Mouse (Mus musculus) olfactory bulb, adult 2 months (tissue): ENCODE results near the gene Cdt1. TPM values are rescaled to one million over a fixed set of nuclear protein-coding genes. Genes with fewer than 3 reads are reported as not detected.

Experiments
- H3K27ac ChIP-seq: fragments of 200-500 bp; 2 replicates; pipeline ENCODE4 v1.5.1; 2012; ENCODE audit warnings: low read depth, low read length; ENCODE audit not compliant: insufficient read depth
- H3K4me1 ChIP-seq: fragments of 200-500 bp; 2 replicates; pipeline ENCODE4 v1.6.1; 2012; ENCODE audit warnings: low read length; ENCODE audit not compliant: control insufficient read depth, insufficient read depth
- H3K4me3 ChIP-seq: fragments of 200-500 bp; 2 replicates; pipeline ENCODE4 v1.5.1; 2012; ENCODE audit warnings: mild to moderate bottlenecking, low read depth, low read length, moderate library complexity; ENCODE audit not compliant: insufficient read depth
- CTCF ChIP-seq: fragments of 200-500 bp; IDR thresholded peaks from 2 replicates; pipeline ENCODE4 v1.5.1; 2012; ENCODE audit warnings: low read depth, mild to moderate bottlenecking, low read length, moderate library complexity; ENCODE audit not compliant: insufficient read depth
- POLR2A ChIP-seq: fragments of 200-500 bp; IDR thresholded peaks from 2 replicates; pipeline ENCODE4 v1.6.1; 2012; ENCODE audit warnings: mild to moderate bottlenecking, low read depth, low read length, moderate library complexity; ENCODE audit not compliant: insufficient read depth
- WGBS: fragments of 180-500 bp; shearing (Covaris S2); methylation state at CpG from one replicate; pipeline ENCODE4 v1.1.7; 2018; 5-methylcytosine and 5-hydroxymethylcytosine counted together
- polyA plus RNA-seq: library from polyadenylated mRNA; stranded (reverse); fragments of >200 nt; gene quantifications from 2 replicates; pipeline ENCODE4 v1.2.4, GENCODE M21; 2012; ENCODE audit warnings: low replicate concordance; ENCODE audit not compliant: missing spikeins, insufficient read depth, insufficient read length

Cdt1 gene
- polyA plus RNA-seq, 1 experiment, result not detected

DNA sequence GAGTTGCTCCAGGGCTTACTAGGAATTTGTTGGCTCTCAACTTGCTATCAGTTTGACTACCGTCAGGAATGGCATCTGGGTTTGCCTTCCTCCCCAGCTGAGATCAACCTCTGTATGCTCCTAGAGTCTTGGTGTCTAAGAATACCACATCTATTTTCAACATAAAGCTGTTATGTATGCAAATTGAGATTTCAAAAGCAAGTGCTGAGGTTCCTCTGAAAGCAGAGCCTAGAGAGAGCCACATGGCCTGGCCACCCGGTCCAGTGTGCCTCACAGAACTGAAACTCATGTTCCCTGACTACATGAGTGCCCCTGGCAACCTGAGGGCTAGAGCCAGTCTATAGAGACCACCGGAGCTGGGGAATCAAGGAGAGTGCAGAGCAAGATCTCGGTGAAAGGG lies 37.6 kb downstream of the Cdt1 start:
- H3K27ac ChIP-seq, result no peak overlapping the region
- peaks cover 11% of the 10 kb centered on the region for H3K4me1 ChIP-seq
- no peak overlapping the region for H3K4me3 ChIP-seq
- WGBS, result 62% methylated on average over 4 of the region's 4 CpGs
- TF ChIP-seq POLR2A, result no peak
- TF ChIP-seq CTCF, result no peak

DNA sequence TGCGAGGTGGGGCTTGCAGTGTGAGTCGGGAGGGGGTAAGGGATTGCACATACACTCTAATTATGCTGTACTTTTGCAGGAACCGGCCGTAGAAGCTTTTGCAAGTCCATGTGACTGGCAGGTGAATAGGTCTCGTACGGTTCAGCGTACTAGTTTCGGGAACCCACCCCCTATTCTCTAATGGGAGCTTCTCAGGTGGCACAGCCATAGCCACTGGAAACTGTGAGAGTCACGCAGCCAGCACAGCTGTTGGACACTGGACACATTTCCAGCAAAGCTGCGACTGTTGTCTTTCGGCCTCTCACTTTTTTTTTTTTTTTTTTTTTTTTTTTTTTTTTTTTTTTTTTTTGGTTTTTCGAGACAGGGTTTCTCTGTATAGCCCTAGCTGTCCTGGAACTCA lies 39.0 kb downstream of the Cdt1 start:
- TF ChIP-seq CTCF, result no peak
- 72% methylated on average over 11 of the region's 12 CpGs for WGBS
- peaks cover 15% of the 10 kb centered on the region for H3K4me1 ChIP-seq
- no peak overlapping the region for H3K4me3 ChIP-seq
- H3K27ac ChIP-seq, result no peak overlapping the region

DNA sequence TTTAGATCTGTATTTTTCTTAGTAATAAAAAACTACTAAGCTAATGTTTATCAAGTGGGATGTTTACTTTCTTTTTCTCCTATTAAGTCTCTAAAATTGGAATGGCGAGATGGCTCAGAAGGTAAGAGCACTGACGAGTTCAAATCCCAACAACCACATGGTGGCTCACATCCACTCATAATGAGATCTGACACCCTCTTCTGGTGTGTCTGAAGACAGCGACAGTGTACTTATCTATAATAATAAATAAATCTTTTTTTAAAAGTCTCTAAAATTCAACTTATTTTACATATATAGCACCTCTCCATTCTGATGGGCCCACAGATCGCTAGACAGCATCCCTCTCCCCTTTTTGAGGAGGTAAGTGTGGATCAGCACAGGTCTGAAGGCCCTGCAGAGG lies 42.4 kb downstream of the Cdt1 start:
- H3K27ac ChIP-seq, result no peak overlapping the region
- peaks cover 14% of the 10 kb centered on the region; the same call in 1 of the 2 replicates for H3K4me1 ChIP-seq
- 46% methylated on average over 4 of the region's 4 CpGs for WGBS
- no peak for TF ChIP-seq CTCF
- TF ChIP-seq POLR2A, result no peak
- no peak overlapping the region for H3K4me3 ChIP-seq

DNA sequence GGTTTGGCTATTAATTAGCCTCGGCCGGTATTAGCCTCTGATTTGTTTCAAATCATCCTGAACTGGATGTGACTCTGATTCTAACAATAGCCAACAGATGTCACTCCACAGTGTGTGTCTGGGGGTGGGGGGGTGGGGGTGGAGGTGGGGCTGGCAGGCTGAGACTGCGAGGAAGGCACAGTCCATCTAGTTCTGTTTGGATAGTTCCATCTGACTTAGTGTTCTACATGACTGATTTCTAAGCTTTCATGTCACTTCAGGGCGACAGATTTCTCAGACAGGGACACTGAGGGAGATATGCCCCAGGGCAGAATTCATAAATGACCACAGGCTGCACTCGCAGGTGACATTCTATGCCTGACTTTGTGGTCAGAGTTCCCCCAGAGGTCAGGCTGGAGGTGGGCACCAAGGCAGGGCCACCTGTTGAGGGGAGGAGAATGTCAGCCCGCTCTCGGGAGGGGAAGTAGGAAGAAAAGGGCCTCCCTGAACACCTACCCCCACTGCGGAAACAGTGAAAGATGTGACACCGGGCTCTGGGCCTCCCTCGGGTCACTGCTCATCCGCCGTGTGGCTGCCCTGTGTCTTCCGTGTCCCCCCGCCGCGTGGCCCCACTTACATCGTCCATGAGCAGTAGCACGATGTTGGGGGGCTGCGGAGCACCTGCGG lies 42.9 kb downstream of the Cdt1 start:
- Histone ChIP-seq H3K4me3 (peak overlapping the region; percentile 74), H3K27ac (no peak overlapping the region), H3K4me1 (peaks cover 11% of the 10 kb centered on the region; the same call in 1 of the 2 replicates)
- TF ChIP-seq CTCF (no peak), POLR2A (no peak)
- whole genome bisulfite sequencing, result 6% methylated on average over 20 of the region's 20 CpGs

DNA sequence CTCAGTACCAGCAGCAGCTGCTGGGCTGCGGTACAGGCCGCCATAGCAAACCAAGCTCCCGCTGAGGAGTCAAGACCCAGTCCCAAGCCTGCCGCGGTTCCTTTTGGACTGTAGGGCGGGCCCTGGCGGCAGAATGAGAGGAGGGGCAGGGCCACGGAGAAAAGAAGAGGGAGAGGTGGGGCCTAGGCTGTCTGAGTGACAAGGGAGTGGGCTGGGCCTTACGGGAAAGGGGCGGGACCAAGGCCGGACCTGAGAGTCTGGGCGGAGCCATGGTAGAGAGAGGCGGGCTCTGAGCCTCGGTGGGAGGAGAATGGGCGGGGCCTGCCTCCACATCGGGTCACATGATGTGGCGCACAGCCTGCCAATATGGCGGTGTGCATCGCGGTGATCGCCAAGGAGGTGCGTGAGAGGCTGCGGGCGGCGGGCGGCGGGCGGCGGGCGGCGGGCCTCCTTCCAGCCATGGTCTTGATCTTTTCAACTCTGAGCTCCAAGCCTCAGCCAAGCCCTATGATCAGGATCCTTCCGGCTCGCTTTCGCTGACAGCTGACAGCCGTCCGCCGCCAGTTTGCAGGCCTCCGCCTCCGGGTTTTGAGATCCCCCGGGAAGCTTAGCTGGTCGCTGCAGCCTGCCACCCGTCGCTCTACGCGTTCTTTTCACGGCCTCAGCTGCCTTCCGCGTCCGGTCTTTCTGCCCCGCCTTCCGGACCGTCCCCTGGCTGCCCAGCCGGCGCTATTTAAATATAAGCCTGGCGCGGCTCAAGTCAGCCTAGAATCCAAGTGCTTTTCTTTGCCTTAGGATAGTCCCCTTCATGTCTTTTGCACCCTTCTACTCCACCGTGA lies 43.7 kb downstream of the Cdt1 start, which contains the start of the genes Galns and Trappc2l:
Galns (minus strand) TSS at position 169 of the 839 bp plus-strand sequence.
Trappc2l (plus strand) TSS at position 346 of the 839 bp plus-strand sequence.
- peak within 1 kb of the TSS; percentile 74 for H3K4me3 ChIP-seq
- peak within 1 kb of the TSS; percentile 26 for H3K27ac ChIP-seq
- H3K4me1 ChIP-seq, result peaks cover 11% of the 10 kb centered on the region; the same call in 1 of the 2 replicates
- WGBS, result under 1% methylated on average over 57 of the region's 57 CpGs
- TF ChIP-seq CTCF, result 0 out of 2 replicates have a peak, but pooled peaks have one; percentile 28
- 0 out of 2 replicates have a peak, but pooled peaks have one; percentile 38 for TF ChIP-seq POLR2A

DNA sequence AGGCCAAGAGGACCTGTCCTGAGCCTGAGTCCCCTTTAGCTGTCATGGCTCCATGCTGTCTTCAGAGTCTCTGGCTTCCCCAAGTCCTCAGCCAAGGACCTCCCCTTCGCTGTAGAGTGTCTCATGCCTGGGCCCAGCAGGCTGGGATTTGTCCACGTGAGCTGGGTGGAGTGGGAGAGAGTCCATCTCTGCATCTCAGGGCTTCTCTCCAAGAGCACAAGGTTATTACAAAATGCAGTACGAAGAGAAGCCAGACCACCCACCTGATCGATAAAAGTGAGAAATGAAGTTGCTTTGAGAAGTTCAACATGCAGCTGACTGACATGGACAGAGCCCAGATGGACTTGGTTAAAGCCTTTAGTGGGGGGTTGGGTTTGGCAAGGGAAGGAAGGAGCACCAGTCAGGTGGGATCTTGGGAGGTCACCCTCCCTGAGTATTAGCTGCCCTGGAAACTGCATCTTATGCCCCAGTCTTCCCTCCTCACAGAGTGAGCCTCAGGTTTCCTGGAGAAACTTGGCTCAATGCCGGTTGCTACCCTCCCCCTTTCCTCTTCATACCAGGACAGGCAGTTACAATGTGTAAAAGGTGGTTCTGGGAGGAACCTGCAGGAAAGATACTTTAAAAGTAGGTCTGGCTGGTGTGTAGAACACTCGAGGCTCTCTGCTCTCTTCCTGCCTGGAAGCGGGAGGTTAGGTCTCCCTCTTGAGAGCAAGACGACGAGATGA lies 48.5 kb downstream of the Cdt1 start:
- Histone ChIP-seq H3K4me3 (no peak overlapping the region), H3K27ac (no peak overlapping the region), H3K4me1 (peaks cover 10% of the 10 kb centered on the region)
- TF ChIP-seq POLR2A (no peak), CTCF (no peak)
- 78% methylated on average over 9 of the region's 9 CpGs for WGBS

DNA sequence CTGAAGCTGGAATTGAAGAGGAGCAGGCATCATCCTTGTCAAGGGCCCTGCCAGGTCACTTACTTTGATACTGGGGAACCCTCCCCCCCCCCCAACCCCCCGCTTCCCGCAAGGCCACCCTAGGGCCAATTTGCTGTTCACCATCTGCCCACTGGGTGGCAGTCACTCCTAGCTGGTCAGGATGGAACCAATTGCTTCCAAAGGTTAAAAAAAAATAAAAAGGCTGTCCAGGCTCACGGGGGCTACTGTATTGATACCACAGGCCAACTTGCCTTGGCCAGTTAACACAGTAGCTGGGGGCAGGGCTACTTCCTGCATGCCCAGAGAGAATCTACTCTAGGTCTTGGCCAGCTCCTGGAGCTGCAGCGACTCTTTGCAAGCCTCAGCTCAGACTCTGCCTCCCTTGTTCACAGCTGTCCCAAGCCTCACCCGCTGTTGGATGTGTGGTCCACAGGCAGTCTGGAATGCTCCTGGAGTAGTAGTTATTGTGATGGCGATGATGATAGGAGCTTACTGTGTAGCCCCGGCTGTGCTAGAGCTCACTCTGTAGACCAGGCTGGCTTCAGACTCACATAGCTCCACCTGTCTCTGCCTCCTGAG lies 50.2 kb downstream of the Cdt1 start:
- Histone ChIP-seq H3K27ac (no peak overlapping the region), H3K4me3 (no peak overlapping the region), H3K4me1 (peaks cover 4% of the 10 kb centered on the region)
- no peak for TF ChIP-seq CTCF
- TF ChIP-seq POLR2A, result no peak
- WGBS, result 11% methylated on average over 7 of the region's 7 CpGs

DNA sequence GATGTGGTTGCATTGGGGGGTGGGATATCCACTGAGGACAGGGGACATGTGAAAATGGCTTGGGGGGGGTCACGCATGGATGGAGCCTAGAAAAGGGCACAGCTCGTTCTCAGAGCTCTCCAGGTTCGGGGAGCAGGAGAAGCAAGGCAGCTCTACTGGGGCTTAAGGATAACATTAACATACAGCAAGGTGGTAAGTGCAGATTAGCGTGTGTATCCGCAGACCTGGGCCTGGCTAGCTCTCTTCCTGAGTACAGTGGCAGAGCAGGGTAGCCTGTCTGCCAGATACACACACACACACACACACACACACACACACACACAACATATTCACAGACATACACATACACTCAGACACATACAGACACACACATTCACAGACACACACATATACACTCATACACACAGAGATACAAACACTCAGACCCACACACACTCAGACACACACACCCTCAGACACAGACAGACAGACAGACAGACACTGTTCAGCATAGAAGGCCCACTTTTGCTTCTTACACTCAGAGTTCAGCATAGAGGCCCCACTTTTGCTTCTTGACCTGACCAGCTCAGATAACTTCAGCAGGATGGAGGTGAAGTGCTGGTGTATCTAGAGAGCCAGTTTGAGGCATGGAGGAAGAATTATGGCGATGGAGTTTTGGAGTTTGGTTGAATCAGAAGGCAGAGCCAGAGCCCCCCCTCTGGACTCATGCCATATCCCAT lies 51.0 kb downstream of the Cdt1 start:
- peaks cover 8% of the 10 kb centered on the region for H3K4me1 ChIP-seq
- WGBS, result 72% methylated on average over 6 of the region's 6 CpGs
- TF ChIP-seq CTCF, result no peak
- no peak for TF ChIP-seq POLR2A
- no peak overlapping the region for H3K4me3 ChIP-seq
- H3K27ac ChIP-seq, result no peak overlapping the region
